Mouse (Mus musculus): Measurements from ENCODE around the gene Rassf2.

Gene Rassf2

GRCm38 (mm10) chr2:132034590-132035469 is 4.8 kb upstream of the Rassf2 start:
- no peak for DNase-seq

- DNase-seq: no peak
These were observed 1.5 kb upstream of the Rassf2 start for GRCm38 (mm10) chr2:132031364-132032095.

- DNase-seq: peak; percentile 47
These were observed 633 bp upstream of the Rassf2 start for GRCm38 (mm10) chr2:132030418-132031363.

DNA sequence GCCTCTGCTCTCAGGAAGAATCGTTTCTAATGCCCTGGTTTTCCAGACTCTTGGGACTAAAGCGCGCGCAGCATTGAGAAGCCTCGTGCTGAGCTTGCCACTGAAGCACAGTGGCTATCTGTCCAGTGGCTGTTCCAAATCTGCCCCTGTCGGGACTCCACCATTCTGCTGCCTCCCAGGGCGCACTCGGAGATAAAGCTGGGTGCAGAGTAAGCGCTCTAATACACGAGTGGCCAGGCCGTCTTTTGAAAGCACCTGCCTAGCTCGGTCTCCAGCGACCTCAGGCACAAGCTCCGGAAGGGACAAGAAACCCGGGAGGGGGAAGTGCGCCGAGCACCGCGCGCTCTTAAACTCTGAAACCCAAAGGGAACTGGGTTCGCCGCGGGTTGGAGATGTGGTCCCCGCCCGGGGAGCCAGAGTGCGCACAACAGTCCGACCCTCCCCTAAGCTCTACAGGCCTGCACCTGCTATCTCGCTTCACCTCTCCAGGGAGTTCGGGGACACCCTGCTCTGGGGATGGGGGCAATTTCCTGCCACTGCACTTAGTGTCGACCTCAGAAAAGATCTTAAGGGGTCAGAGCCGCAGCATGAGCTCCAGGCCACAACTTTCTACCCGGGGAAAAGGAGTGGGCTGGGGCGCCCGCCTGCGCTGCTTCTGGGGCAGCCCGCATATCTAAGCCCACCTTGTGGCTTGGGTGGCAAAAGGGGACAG is 1.0 kb downstream of the Rassf2 start:
- DNase-seq: peak; percentile 59

GRCm38 (mm10) chr2:132028107-132028506 is 2.0 kb downstream of the Rassf2 start:
- DNase-seq: no peak

DNA sequence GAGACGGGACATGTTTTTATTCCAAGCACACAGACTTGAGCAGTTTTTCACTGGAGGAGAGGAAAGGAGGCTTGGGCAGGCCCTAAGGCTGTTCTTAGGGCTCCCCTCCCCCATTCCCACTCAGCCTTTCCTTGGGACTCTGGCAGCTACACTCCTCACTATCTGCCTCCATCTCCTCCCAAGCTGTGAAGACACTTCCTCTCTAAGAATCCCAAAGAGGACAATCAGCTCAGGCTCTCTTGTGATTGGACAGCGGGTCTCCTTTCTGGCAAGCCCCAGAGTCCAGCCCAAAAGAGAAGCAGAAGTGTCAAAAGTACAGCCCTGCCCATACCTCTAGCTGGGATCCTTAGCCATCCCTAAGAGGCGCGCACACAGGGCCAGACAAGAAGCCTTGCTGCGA is 2.7 kb downstream of the Rassf2 start:
- no peak for DNase-seq

DNA sequence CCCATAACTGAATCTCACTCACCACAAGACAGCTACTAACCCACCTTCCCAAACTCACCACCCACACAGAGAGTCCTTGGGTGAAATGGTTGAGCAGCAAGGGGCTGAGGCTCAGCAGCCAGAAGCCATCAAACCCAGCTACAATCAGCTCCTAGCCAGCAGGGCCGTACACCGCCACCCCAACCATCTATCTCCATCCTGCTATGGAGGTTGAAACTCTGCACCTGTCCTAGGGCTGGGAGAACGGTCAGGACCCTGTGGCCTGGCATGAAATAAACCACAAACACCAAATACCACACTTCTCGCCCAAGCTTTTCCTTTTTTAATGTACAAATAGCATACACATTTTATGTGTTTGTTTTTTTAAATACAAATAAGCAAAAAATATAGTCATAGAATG is 6.0 kb downstream of the Rassf2 start:
- no peak for DNase-seq

DNA sequence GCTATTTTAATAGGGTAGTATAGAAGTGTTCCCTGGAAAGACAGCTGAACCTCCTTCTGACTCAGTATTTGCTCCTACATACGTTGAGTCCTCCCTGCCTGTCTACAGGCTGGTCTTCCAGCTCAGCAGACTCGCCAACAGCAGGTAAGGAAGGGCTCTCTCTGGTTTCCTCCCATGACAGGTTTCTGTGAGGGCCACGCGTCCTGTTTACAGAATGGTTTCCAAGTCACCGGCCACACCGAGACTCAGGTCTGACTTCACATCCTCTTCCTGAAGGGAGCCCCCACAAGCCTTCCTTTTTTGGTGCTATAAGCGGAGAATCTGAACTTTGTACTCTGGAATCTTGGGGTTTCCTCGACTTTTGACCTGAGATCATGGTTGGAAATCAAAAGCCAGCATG is 7.4 kb downstream of the Rassf2 start:
- DNase-seq: no peak

DNA sequence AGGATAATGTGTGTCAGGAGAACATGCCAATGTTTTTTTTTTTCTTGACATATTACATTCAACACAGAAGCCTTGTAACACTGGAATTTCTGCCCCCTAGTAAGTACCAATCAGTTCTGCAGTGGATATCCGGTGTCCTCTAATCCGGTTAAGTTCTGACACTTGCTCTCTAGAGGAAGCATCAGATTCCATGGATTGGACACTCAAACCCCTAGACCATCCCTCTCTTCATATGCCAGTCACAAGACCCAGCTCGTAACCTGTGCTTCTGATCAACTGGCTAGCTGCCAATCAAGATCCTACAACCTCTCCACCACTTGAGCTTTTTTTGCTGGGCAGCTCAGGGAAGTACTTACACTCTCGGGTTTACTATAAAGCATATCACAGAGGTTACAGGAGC is 8.4 kb downstream of the Rassf2 start:
- no peak for DNase-seq

DNA sequence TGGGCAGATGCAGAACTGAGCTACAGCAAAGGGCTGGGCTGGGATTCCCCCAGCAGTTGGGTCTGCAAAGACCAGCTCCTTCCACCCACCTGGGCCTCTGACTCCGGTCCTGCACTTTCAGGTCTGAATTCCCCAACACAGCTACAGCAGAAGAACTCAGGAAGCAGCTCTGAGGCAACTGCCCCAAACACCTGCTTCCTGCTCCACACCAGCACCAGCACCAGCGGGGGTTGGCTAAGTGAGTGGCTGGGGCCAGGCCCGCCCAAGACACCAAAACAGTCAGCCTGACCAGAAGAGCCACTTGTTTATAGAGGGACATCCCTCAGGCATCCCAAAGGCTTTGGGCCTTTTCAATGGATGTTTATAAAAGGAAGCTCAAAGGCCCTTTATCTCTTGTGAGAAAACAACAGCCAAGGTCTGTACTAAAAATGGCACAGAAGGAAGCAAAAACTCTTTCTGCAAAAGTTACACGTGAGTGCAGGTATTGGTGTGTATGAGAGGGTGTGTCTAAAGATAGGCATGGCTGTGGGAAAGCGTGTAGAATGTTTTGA is 9.0 kb downstream of the Rassf2 start:
- DNase-seq: no peak

DNA sequence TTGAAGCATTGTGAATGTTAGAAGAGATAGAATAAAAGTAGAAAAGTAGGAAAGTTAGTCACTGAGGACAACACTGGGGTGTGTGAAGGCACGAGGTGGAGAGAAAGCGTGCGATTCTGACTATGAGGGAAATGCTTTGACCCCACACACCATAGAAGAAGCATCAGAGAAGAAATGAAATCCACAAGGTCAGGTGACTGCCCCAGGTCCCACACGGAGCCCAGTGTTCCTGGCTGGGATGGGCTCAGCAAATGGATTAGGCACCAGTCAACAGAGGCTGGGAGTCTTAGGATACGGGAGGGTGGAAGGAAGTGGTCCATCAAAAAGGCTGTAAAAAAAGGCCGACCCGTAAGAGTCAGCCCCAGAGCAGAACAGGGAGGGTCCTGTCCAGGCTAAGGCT is 9.6 kb downstream of the Rassf2 start:
- DNase-seq: no peak

DNA sequence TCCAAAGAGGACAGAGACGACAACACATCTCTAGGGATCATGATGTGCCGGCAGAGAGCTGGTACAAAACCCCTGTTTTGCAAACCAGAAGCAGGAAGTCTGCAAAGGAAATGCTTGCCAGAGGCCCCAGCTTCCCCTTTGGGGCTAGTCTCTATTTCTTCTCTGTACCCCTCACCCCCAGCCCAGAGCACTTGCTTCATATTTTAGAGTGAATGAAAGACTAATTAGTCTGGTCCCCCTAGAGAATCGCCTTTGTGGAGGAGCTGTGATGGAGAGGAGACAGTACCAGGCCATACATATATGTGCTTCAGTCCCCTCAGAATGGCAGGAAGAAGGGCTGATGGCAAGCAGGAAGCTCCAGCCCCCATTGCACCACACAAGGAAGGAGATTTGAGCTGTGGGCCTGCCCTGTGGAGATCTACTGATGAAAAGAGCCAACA is 10.7 kb downstream of the Rassf2 start:
- DNase-seq: no peak

DNA sequence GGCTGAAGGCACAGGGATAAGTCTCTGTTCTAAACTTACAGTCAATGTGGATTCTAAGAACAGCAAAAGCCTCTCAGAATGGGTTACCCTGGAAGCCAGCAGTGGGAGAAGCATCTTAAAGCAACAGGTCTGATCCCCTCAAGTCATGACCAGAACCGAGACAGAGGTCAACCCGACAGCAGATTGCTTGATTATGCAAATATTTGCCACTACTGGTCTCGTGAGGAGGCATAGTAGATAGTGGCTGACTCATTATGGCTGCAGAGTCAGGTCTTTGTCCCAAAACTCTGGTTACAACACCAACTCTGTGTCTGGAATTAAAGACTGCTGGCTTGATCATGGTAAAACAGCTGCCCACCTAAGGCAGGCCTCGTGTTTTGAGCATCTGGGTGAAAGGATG is 11.9 kb downstream of the Rassf2 start:
- no peak for DNase-seq

DNA sequence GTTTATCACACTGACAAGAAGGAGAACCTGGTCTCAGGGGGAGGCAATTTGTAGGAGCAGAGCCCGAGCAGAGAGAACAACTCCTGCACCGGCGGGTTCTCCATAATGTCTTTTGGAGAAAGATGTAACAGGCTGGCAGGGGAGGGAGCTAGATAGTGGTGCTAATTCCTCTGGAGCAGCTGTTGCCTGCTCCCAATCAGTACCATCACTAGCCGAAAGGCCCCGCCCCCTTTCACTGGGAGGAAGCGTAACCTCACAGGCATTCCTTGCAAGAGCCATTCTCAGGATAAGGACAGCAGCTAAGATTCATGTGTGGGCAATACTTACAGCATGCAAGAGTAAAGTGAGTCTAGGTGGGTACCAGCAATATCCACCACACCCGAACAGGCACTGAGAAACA is 12.4 kb downstream of the Rassf2 start:
- peak; percentile 33 for DNase-seq

DNA sequence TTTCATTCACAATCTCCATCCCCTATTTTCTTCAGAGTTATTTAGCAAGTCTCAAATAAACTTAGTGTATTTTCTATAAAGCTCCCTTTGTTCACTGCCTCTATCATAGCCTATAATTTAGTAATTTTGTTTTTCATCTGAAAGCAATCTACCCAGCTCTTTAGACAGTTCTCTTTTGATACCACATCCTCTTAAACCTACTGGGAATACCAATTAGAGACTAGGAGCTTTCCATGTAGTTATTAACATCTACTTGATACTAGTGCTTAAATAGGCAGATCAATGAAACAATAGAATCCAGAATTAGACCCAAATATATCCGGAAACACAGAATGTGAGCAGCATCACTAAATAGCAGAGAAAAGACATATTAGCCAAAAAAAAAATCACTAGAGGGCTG is 14.0 kb downstream of the Rassf2 start:
- DNase-seq: no peak

GRCm38 (mm10) chr2:132013152-132013551 is 16.9 kb downstream of the Rassf2 start:
- DNase-seq: no peak

DNA sequence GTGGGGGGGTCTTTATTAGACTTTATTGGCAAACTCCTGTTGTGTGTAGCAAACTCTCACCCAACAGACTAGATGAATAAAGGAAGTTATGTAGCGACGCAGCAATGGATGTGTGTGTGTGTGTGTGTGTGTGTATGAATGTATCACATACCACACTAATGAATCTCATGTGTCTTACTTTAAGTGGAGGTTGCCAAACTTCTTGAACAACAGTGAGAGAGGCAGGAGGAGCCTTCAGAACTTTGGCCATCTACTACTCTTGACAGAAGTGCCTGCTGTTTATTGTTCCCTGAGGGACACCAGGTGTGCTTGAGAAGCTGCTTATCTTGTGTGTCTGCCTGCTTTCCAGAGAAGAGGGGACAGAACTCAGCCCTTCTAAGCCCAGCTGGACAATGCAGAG is 19.3 kb downstream of the Rassf2 start:
- no peak for DNase-seq

- no peak for DNase-seq
These were observed 21.9 kb downstream of the Rassf2 start for GRCm38 (mm10) chr2:132008186-132008585.

DNA sequence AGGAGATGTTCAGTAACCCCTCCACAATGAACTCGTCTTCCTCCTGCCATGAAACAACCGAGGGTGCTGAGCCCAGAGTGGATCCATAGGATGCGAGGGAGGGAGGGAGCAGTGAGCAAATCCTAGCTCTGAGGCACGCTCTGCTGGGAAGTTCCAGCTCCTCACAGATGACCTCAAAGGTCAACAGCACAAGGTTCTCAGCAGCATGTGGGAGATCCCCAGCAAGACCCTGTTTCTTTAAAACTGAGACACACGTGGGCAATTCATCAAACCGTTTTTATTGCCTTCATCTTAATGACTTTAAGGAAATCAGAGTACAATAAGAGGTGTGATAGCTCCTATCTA is 22.6 kb downstream of the Rassf2 start:
- DNase-seq: no peak

DNA sequence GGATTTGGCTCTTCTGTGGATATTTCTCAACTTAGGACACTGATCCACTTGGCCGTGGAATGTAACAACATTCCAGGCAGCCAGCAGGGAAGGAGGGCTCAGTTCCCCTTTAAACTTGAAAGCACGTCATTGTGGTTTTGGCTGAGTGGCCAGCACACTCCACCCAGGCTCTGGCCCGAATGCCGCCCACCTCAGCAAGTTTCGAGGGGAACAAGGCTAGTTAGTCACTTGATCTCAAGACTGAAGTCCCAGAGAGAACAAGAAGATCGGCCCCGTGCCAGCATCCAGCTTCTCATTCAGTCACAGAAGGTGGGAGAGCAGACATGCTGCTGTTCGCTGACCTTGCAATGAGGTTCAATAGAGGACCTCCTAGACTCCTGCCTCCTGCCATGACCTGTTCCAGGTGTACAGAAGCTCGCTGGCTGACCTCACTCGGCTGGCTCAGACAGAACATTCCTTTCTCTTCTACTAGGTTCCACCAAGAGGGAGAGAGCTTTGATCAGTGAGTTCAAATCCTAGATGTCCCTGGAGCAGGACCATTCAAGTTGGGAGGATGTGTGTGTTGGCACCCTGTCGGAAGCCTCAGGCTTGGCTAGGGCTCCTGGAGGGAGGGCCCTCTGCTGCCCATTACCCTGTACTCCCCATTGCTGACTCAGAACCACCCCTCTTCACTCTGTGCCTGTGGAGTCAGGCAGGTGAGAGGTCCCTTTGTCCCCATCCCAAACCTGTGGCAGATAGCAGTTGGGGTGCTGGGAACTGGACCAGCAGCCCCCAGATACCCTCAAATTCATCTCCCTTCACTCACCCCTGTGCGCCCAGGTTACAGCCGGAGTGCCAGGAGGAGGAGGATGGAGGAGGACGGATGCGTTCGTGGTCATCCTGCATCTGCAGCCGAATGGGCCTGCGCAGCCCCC is 23.2 kb downstream of the Rassf2 start:
- DNase-seq: no peak

DNA sequence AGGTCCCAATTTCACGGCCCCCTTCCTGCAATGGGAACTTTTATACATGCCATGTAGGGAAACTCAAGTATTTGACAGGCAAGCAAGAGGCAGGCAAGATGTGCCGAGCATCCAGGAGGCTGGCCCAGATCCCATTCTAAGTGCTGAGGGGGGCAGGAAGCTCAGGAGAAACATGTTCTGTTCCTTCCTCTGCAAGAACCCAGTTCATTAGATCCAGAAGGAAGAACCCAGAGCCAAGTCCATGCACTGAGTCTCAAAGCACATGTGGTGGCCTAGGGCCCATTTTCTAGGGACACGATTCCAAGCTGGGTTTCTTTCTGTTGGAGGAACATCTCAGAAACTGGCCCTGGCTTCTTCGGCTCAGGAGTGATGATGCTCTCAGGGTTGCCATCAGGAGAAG is 24.6 kb downstream of the Rassf2 start:
- no peak for DNase-seq
